Mouse (Mus musculus): Measurements from ENCODE around the gene Rnf222. TPM values are rescaled to one million over a fixed set of nuclear protein-coding genes. Genes with fewer than 3 reads are reported as not detected.

Gene Rnf222
- polyA plus RNA-seq, 1 experiment = not detected

- 89% methylated on average over 3 of the region's 3 CpGs for WGBS
- TF ChIP-seq POLR2A (IDR thresholded peaks at IDR 0.05; ENCODE audit: insufficient read depth, low read depth, low read length) (no peak), CTCF (IDR thresholded peaks at IDR 0.05; ENCODE audit: insufficient read depth, low read depth, low read length) (no peak)
- Histone ChIP-seq H3K4me3 (ENCODE audit: insufficient read depth, low read depth, low read length) (no peak overlapping the region), H3K27ac (ENCODE audit: insufficient read depth, low read depth, low read length) (no peak overlapping the region), H3K4me1 (ENCODE audit: control insufficient read depth, insufficient read depth, low read length) (no peaks in the 10 kb centered on the region)
Observed at GRCm38 (mm10) chr11:68857329-68857728, 31.0 kb upstream of the Rnf222 start.

- Histone ChIP-seq H3K4me3 (ENCODE audit: insufficient read depth, low read depth, low read length) (no peak overlapping the region), H3K4me1 (ENCODE audit: control insufficient read depth, insufficient read depth, low read length) (no peaks in the 10 kb centered on the region), H3K27ac (ENCODE audit: insufficient read depth, low read depth, low read length) (no peak overlapping the region)
- 74% methylated on average over 8 of the region's 8 CpGs for WGBS
- TF ChIP-seq CTCF (IDR thresholded peaks at IDR 0.05; ENCODE audit: insufficient read depth, low read depth, low read length) (no peak), POLR2A (IDR thresholded peaks at IDR 0.05; ENCODE audit: insufficient read depth, low read depth, low read length) (no peak)
Observed at GRCm38 (mm10) chr11:68859943-68860593, 28.3 kb upstream of the Rnf222 start.

GRCm38 (mm10) chr11:68862260-68862659, 26.1 kb upstream of the Rnf222 start:
- Histone ChIP-seq H3K27ac (ENCODE audit: insufficient read depth, low read depth, low read length) (no peak overlapping the region), H3K4me1 (ENCODE audit: control insufficient read depth, insufficient read depth, low read length) (no peaks in the 10 kb centered on the region), H3K4me3 (ENCODE audit: insufficient read depth, low read depth, low read length) (no peak overlapping the region)
- TF ChIP-seq CTCF (IDR thresholded peaks at IDR 0.05; ENCODE audit: insufficient read depth, low read depth, low read length) = no peak
- TF ChIP-seq POLR2A (IDR thresholded peaks at IDR 0.05; ENCODE audit: insufficient read depth, low read depth, low read length) = no peak
- WGBS = 79% methylated on average over 2 of the region's 2 CpGs

GRCm38 (mm10) chr11:68863631-68864091, 24.7 kb upstream of the Rnf222 start:
- H3K27ac ChIP-seq (ENCODE audit: insufficient read depth, low read depth, low read length) = no peak overlapping the region
- TF ChIP-seq CTCF (IDR thresholded peaks at IDR 0.05; ENCODE audit: insufficient read depth, low read depth, low read length) (no peak), POLR2A (IDR thresholded peaks at IDR 0.05; ENCODE audit: insufficient read depth, low read depth, low read length) (no peak)
- H3K4me3 ChIP-seq (ENCODE audit: insufficient read depth, low read depth, low read length) = no peak overlapping the region
- H3K4me1 ChIP-seq (ENCODE audit: control insufficient read depth, insufficient read depth, low read length) = no peaks in the 10 kb centered on the region
- WGBS = 81% methylated on average over 4 of the region's 4 CpGs

- Histone ChIP-seq H3K4me3 (ENCODE audit: insufficient read depth, low read depth, low read length) (no peak overlapping the region), H3K27ac (ENCODE audit: insufficient read depth, low read depth, low read length) (no peak overlapping the region), H3K4me1 (ENCODE audit: control insufficient read depth, insufficient read depth, low read length) (no peaks in the 10 kb centered on the region)
- TF ChIP-seq POLR2A (IDR thresholded peaks at IDR 0.05; ENCODE audit: insufficient read depth, low read depth, low read length) (no peak), CTCF (IDR thresholded peaks at IDR 0.05; ENCODE audit: insufficient read depth, low read depth, low read length) (no peak)
- 52% methylated on average over 9 of the region's 9 CpGs for WGBS
Observed at GRCm38 (mm10) chr11:68864544-68865189, 23.7 kb upstream of the Rnf222 start.

GRCm38 (mm10) chr11:68871277-68871676, 17.1 kb upstream of the Rnf222 start:
- WGBS = 76% methylated on average over 9 of the region's 9 CpGs

GRCm38 (mm10) chr11:68871748-68872147, 16.6 kb upstream of the Rnf222 start, which contains the start of gene Ndel1:
Gene Ndel1, minus strand, starts transcription at chr11:68871858.
- TF ChIP-seq POLR2A (IDR thresholded peaks at IDR 0.05; ENCODE audit: insufficient read depth, low read depth, low read length) (no peak), CTCF (IDR thresholded peaks at IDR 0.05; ENCODE audit: insufficient read depth, low read depth, low read length) (no peak)
- WGBS = 69% methylated on average over 6 of the region's 6 CpGs
- Histone ChIP-seq H3K4me3 (ENCODE audit: insufficient read depth, low read depth, low read length) (no peak within 1 kb of the TSS), H3K4me1 (ENCODE audit: control insufficient read depth, insufficient read depth, low read length) (no peaks in the 10 kb centered on the region), H3K27ac (ENCODE audit: insufficient read depth, low read depth, low read length) (no peak within 1 kb of the TSS)

More at GRCm38 (mm10) chr11:68871277-68871676, 17.1 kb upstream of the Rnf222 start:
- Histone ChIP-seq H3K4me1 (ENCODE audit: control insufficient read depth, insufficient read depth, low read length) (no peaks in the 10 kb centered on the region), H3K27ac (ENCODE audit: insufficient read depth, low read depth, low read length) (no peak overlapping the region), H3K4me3 (ENCODE audit: insufficient read depth, low read depth, low read length) (no peak overlapping the region)
- TF ChIP-seq CTCF (IDR thresholded peaks at IDR 0.05; ENCODE audit: insufficient read depth, low read depth, low read length) = no peak
- no peak for TF ChIP-seq POLR2A (IDR thresholded peaks at IDR 0.05; ENCODE audit: insufficient read depth, low read depth, low read length)

- no peak overlapping the region for H3K27ac ChIP-seq (ENCODE audit: insufficient read depth, low read depth, low read length)
- 2% methylated on average over 2 of the region's 2 CpGs for WGBS
Observed at GRCm38 (mm10) chr11:68874841-68875240, 13.5 kb upstream of the Rnf222 start.

GRCm38 (mm10) chr11:68878811-68879210, 9.5 kb upstream of the Rnf222 start:
- TF ChIP-seq POLR2A (IDR thresholded peaks at IDR 0.05; ENCODE audit: insufficient read depth, low read depth, low read length) (no peak), CTCF (IDR thresholded peaks at IDR 0.05; ENCODE audit: insufficient read depth, low read depth, low read length) (no peak)
- Histone ChIP-seq H3K4me1 (ENCODE audit: control insufficient read depth, insufficient read depth, low read length) (peaks cover 3% of the 10 kb centered on the region; the same call in 1 of the 2 replicates), H3K27ac (ENCODE audit: insufficient read depth, low read depth, low read length) (no peak overlapping the region), H3K4me3 (ENCODE audit: insufficient read depth, low read depth, low read length) (no peak overlapping the region)
- WGBS = 84% methylated on average over 5 of the region's 5 CpGs

More at GRCm38 (mm10) chr11:68874841-68875240, 13.5 kb upstream of the Rnf222 start:
- TF ChIP-seq POLR2A (IDR thresholded peaks at IDR 0.05; ENCODE audit: insufficient read depth, low read depth, low read length) (no peak), CTCF (IDR thresholded peaks at IDR 0.05; ENCODE audit: insufficient read depth, low read depth, low read length) (no peak)
- Histone ChIP-seq H3K4me1 (ENCODE audit: control insufficient read depth, insufficient read depth, low read length) (no peaks in the 10 kb centered on the region), H3K4me3 (ENCODE audit: insufficient read depth, low read depth, low read length) (no peak overlapping the region)
